Mouse (Mus musculus): ENCODE data around the gene Exd2.

GRCm38 (mm10) chr12:80436336-80436976 is 26.4 kb upstream of the Exd2 start, which contains the start of gene Dcaf5:
- TF ChIP-seq CTCF (IDR thresholded peaks at IDR 0.05; ENCODE audit: extremely low read depth, insufficient read depth, low read length) (no peak), POLR2A (IDR thresholded peaks at IDR 0.05; ENCODE audit: extremely low read depth, insufficient read depth, low read length) (peak; percentile 87)

Data from cortical plate, adult 2 months (tissue).